Mouse (Mus musculus): Measurements from ENCODE around the gene Wbp4. TPM values are rescaled to one million over a fixed set of nuclear protein-coding genes. Genes with fewer than 3 reads are reported as not detected.
A peak's percentile ranks its signal among the peaks of the same experiment; 100 is the strongest.
"Not testable (repeated sequence)": the region's sequence is repeated elsewhere in the genome, so short reads cannot be mapped to it uniquely, and the experiment has no call there.

Gene Wbp4
- polyA plus RNA-seq, 1 experiment: 54.1 TPM

DNA sequence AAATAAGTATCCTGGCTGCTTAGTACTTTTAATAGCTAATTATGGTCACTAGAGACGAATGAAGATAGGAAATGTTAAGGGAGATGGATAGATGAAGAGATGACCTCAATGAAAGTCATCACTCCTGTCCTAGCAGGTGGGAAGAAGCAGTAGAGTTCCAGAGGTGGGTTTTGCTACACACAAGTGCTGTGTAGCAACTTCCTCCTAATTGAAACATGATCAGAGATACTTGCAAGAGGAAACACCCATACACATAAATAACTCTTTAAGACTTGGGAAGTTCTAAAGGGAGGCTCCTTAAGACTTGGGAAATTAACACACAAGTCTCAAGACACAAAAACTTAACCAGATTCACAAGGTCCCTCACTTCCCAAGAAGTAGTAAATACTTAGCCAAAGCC is 47.3 kb downstream of the Wbp4 start:
- TF ChIP-seq POLR2A (IDR thresholded peaks at IDR 0.05; ENCODE audit: low read depth, low read length): no peak
- TF ChIP-seq CTCF (IDR thresholded peaks at IDR 0.05; ENCODE audit: borderline replicate concordance, insufficient read depth, low read length): no peak
- H3K4me1 ChIP-seq (ENCODE audit: control insufficient read depth, insufficient read depth, low read length): no peaks in the 10 kb centered on the region
- no peak overlapping the region for H3K4me3 ChIP-seq (ENCODE audit: insufficient read depth, low read length)
- no peak overlapping the region for H3K27ac ChIP-seq (ENCODE audit: insufficient read depth, low read length)

DNA sequence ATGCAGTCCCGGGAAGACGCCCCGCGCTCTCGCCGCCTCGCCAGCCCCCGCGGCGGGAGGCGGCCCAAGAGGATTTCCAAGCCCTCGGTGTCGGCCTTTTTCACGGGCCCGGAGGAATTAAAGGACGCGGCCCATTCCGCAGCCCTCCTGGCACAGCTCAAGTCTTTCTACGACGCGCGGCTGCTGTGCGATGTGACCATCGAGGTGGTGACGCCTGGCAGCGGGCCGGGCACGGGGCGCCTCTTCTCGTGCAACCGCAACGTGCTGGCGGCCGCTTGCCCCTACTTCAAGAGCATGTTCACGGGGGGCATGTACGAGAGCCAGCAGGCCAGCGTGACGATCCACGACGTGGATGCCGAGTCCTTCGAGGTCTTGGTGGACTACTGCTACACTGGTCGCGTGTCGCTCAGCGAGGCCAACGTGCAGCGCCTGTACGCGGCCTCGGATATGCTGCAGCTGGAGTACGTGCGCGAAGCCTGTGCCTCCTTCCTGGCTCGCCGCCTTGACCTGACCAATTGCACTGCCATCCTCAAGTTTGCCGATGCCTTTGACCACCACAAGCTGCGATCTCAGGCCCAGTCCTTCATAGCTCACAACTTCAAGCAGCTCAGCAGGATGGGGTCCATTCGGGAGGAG is 54.5 kb downstream of the Wbp4 start:
- H3K4me3 ChIP-seq (ENCODE audit: insufficient read depth, low read length); H3K4me1 ChIP-seq (ENCODE audit: control insufficient read depth, insufficient read depth, low read length): not testable (repeated sequence)
- H3K27ac ChIP-seq (ENCODE audit: insufficient read depth, low read length): 0 out of 2 replicates have a peak overlapping the region, but pooled peaks have one; percentile 0

DNA sequence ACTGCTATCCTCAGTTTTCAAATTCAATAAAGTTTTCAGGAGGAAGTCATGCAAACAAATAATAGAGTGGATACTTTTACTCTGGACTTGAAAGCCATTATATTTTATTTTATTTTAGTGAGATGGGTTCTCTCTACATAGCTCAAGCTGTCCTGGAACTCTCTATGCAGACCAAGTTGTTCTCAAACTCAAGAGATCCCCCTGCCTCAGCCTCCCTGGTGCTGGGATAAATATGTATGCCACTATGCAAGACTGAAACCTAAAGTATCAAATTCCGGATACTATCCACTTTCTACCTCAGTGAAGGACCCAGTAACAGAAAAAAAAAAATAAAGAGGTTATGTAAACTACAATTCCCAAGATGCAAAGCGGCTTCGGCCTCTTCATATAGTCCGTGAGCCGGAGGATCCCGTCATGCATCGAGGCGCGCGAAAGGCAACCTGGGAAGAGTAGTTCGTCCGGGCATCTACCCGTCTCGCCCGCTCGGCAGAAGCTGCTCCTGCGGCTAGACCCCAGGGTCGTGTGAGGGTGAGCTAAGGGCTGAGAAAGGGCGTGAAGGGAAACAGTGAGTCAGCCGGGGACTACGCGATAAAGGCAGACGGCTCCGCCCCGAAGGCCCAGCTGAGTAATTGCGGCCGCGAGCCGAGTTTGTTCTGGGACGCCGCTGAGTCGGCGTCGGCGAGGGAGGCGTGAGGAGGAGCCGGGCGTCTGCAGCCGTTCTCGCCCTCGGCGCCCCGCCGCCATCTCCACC is 55.2 kb downstream of the Wbp4 start, which contains the start of gene Kbtbd7:
TSS of gene Kbtbd7 (plus strand) at position 533 of the 751 bp plus-strand sequence.
- no peaks in the 10 kb centered on the region for H3K4me1 ChIP-seq (ENCODE audit: control insufficient read depth, insufficient read depth, low read length)
- TF ChIP-seq POLR2A (IDR thresholded peaks at IDR 0.05; ENCODE audit: low read depth, low read length): no peak
- TF ChIP-seq CTCF (IDR thresholded peaks at IDR 0.05; ENCODE audit: borderline replicate concordance, insufficient read depth, low read length): no peak
- H3K4me3 ChIP-seq (ENCODE audit: insufficient read depth, low read length): no peak within 1 kb of the TSS
- H3K27ac ChIP-seq (ENCODE audit: insufficient read depth, low read length): 0 out of 2 replicates have a peak within 1 kb of the TSS, but pooled peaks have one; percentile 0

DNA sequence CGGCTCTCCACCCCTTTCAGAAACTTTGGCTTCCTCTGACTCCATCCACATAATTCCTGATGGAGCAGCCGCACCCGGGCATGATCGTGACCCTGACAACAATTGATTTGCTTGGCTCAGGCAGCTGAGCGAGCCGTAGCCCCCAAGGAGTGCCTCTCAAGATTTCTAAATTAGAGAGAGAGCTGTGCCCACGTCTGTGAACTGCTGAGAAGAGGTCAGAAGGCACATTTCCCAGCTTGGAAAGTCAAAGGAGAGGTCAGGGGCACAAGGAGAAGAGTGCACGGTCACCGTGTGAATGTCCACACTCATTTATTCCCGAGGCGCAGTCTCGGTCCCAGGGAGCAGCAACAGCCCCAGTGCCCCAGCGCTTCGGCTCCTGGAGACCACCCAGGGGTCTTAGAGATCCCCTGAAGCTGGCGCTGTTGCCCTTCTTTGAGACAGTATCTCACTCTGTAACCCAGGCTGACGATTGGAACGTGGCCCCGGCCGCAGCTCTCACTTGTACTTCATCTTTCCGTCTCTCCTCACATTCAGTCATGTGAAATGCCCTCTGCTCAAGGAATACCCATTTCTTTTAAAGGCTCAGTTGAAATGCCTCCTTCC is 61.1 kb downstream of the Wbp4 start:
- Histone ChIP-seq H3K27ac (ENCODE audit: insufficient read depth, low read length) (no peak overlapping the region), H3K4me1 (ENCODE audit: control insufficient read depth, insufficient read depth, low read length) (no peaks in the 10 kb centered on the region), H3K4me3 (ENCODE audit: insufficient read depth, low read length) (no peak overlapping the region)
- TF ChIP-seq POLR2A (IDR thresholded peaks at IDR 0.05; ENCODE audit: low read depth, low read length) (no peak), CTCF (IDR thresholded peaks at IDR 0.05; ENCODE audit: borderline replicate concordance, insufficient read depth, low read length) (no peak)

DNA sequence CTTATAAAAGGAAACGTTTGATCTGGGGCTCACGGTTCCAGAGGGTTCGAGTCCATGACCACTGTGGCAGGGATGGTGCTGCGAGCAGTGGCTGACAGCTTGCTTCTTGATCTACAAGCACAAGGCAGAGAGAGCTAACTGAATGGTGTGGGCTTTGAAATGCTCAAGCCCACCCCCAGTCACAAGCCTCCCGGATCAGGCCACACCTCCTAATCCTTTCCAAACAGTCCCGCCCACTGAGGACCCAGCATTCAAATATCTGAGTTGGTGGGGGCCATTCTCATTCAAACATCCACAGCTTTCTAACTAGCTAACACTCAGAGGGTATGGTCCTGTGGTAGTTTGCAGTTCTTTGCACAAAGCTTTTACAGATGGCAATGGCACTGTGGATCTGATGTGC is 68.2 kb downstream of the Wbp4 start:
- Histone ChIP-seq H3K4me1 (ENCODE audit: control insufficient read depth, insufficient read depth, low read length) (0 out of 2 replicates have a peak, but pooled peaks cover 3% of the 10 kb centered on the region), H3K4me3 (ENCODE audit: insufficient read depth, low read length) (no peak overlapping the region), H3K27ac (ENCODE audit: insufficient read depth, low read length) (no peak overlapping the region)
- TF ChIP-seq CTCF (IDR thresholded peaks at IDR 0.05; ENCODE audit: borderline replicate concordance, insufficient read depth, low read length) (no peak), POLR2A (IDR thresholded peaks at IDR 0.05; ENCODE audit: low read depth, low read length) (no peak)

DNA sequence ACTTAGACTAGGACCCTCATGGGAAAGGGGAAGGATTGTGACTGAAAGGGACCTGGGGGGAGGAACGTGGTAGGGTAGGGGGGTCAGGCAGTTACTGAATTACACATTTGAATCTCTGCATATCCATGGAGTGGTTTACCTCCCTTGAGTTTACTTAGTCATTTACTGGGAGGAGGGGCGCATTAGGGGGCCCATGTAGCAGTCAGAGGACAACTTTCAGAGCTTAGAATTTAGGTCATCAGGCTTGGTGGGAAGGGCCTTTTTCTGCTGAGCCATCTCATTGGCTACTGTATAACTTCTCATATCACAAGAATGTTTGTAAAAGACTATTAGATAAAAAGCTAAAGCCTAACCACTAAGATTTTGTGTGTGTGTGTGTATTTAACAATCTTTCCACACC is 70.7 kb downstream of the Wbp4 start:
- no peak for TF ChIP-seq CTCF (IDR thresholded peaks at IDR 0.05; ENCODE audit: borderline replicate concordance, insufficient read depth, low read length)
- TF ChIP-seq POLR2A (IDR thresholded peaks at IDR 0.05; ENCODE audit: low read depth, low read length): no peak
- Histone ChIP-seq H3K27ac (ENCODE audit: insufficient read depth, low read length) (no peak overlapping the region), H3K4me1 (ENCODE audit: control insufficient read depth, insufficient read depth, low read length) (0 out of 2 replicates have a peak, but pooled peaks cover 3% of the 10 kb centered on the region), H3K4me3 (ENCODE audit: insufficient read depth, low read length) (no peak overlapping the region)

Other genes with a start within 250 kb of the Wbp4 start
- not detected in 2 replicates for gene Zfp957, start 234.2 kb downstream of the Wbp4 start, polyA plus RNA-seq (2011; ENCODE audit: insufficient read length, low read depth, missing spikeins)
- gene Rgcc, start 179.9 kb downstream of the Wbp4 start, polyA plus RNA-seq (2011; ENCODE audit: insufficient read length, low read depth, missing spikeins): 3.1 and 7.1 TPM in 2 replicates
- gene Naa16, start 90.7 kb downstream of the Wbp4 start, polyA plus RNA-seq (2011; ENCODE audit: insufficient read length, low read depth, missing spikeins): 19.8 and 20.5 TPM in 2 replicates
- gene Mtrf1, start 83.7 kb downstream of the Wbp4 start, polyA plus RNA-seq (2011; ENCODE audit: insufficient read length, low read depth, missing spikeins): 4.5 and 7.9 TPM in 2 replicates
- gene Kbtbd7, start 55.0 kb downstream of the Wbp4 start, polyA plus RNA-seq (2011; ENCODE audit: insufficient read length, low read depth, missing spikeins): 4.3 and 6.4 TPM in 2 replicates
- 0.62 and 1.7 TPM in 2 replicates for gene Kbtbd6, start 29.7 kb downstream of the Wbp4 start, polyA plus RNA-seq (2011; ENCODE audit: insufficient read length, low read depth, missing spikeins)
- 27.8 and 31.1 TPM in 2 replicates for gene Elf1, start 326 bp downstream of the Wbp4 start, polyA plus RNA-seq (2011; ENCODE audit: insufficient read length, low read depth, missing spikeins)
- 186 and 200 TPM in 2 replicates for gene Sugt1, start 106.2 kb upstream of the Wbp4 start, polyA plus RNA-seq (2011; ENCODE audit: insufficient read length, low read depth, missing spikeins)
- not detected in 2 replicates for gene Cnmd, start 180.7 kb upstream of the Wbp4 start, polyA plus RNA-seq (2011; ENCODE audit: insufficient read length, low read depth, missing spikeins)